Mouse (Mus musculus) intestine, embryonic 14.5 days (tissue): ENCODE measurements around the gene Mrpl22. TPM values are rescaled to one million over a fixed set of nuclear protein-coding genes. Genes with fewer than 3 reads are reported as not detected.
A peak's percentile ranks its signal among the peaks of the same experiment; 100 is the strongest.

Experiments used
- ATAC-seq: fragments of 200-750 bp; cut with Nextera tagmentation; replicated peaks from 2 replicates; pipeline ENCODE4 v1.8.0; 2017; ENCODE audit warnings: low read depth, moderate number of reproducible peaks, moderate TSS enrichment, moderate library complexity; ENCODE audit not compliant: low FRiP score, low TSS enrichment
- DNase-seq: peaks from one replicate; pipeline ENCODE4 v3.0.0-alpha.2; 2018; ENCODE audit warnings: low spot score
- H3K27ac ChIP-seq: fragments of 300-500 bp; sonication (generic); 2 replicates; pipeline ENCODE4 v1.5.1; 2014; ENCODE audit warnings: low read depth, mild to moderate bottlenecking, control low read depth
- H3K27me3 ChIP-seq: fragments of 300-500 bp; sonication (generic); replicated peaks from 2 replicates; pipeline ENCODE4 v1.6.1; 2014; ENCODE audit warnings: low read length, control low read depth; ENCODE audit not compliant: control insufficient read depth, insufficient read depth
- H3K36me3 ChIP-seq: fragments of 300-500 bp; sonication (generic); 2 replicates; pipeline ENCODE4 v1.6.1; 2014; ENCODE audit warnings: low read length, control low read depth; ENCODE audit not compliant: control insufficient read depth, insufficient read depth
- H3K4me1 ChIP-seq: fragments of 300-500 bp; sonication (generic); replicated peaks from 2 replicates; pipeline ENCODE4 v1.6.1; 2014; ENCODE audit warnings: low read length, control low read depth, mixed read lengths; ENCODE audit not compliant: control insufficient read depth, insufficient read depth
- H3K4me2 ChIP-seq: fragments of 300-500 bp; sonication (generic); 2 replicates; pipeline ENCODE4 v1.6.1; 2014; ENCODE audit warnings: low read length
- H3K4me3 ChIP-seq: fragments of 300-500 bp; sonication (generic); 2 replicates; pipeline ENCODE4 v1.5.1; 2014; ENCODE audit warnings: low read depth, low read length, control low read depth, mixed read lengths
- H3K9ac ChIP-seq: fragments of 300-500 bp; sonication (generic); 2 replicates; pipeline ENCODE4 v1.6.1; 2014; ENCODE audit warnings: mild to moderate bottlenecking, low read length
- H3K9me3 ChIP-seq: fragments of 300-500 bp; sonication (generic); 2 replicates; pipeline ENCODE4 v1.6.1; 2016; ENCODE audit warnings: low read length, control low read depth; ENCODE audit not compliant: control insufficient read depth
- WGBS: fragments of 180-500 bp; shearing (Covaris S2); extraction: QIAGEN DNeasy Blood & Tissue Kit; methylation state at CpG from one replicate; pipeline ENCODE4 v1.1.7; 2014; 5-methylcytosine and 5-hydroxymethylcytosine counted together
- polyA plus RNA-seq: library from polyadenylated mRNA; unstranded; fragments of >200 nt; fragmentation: Nextera tagmentation; extraction: Ambion mirVana; gene quantifications from 2 replicates; pipeline ENCODE4 v1.2.1, GENCODE M21; 2014

Gene Mrpl22
- polyA plus RNA-seq: 131 and 133 TPM in 2 replicates

DNA sequence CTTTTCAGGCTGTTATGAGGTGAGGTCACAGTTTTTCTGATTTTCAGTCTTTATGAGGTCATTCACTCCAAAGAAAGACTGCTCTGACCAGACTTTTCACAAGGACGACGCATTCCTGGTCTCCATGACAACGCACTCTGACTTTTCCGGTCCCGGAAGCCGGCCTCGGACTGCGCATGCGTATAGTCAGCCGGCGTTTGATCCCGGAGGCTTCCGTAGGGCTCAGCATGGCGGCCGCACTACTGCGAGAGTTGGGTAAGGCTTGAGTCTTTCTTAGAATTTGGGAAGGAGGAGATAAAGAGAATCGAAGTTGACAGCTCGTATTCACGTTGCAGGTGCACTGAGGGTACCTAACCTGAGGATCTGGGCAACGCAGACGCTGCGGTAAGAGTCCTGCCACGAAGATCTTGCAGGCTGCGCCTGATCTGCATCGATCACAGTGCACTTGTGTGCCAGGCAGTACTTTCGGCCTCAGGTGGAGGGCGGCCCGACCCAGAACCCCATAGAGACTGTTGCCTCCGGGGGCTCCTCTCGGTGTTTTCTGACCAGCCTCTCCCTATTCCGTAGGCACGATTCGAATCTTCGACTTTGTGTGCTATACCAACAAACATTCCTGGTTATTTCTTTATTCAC, at the start of gene Mrpl22:
Gene Mrpl22, plus strand, starts transcription at position 203 of the 633 bp plus-strand sequence.
- DNase-seq: peak; percentile 98
- peak within 1 kb of the TSS; percentile 89 for H3K4me2 ChIP-seq
- WGBS: 1% methylated on average over 34 of the region's 34 CpGs
- peak; percentile 82 for ATAC-seq
- peaks cover 18% of the 10 kb centered on the region for H3K4me1 ChIP-seq
- H3K4me3 ChIP-seq: peak within 1 kb of the TSS; percentile 57
- H3K27me3 ChIP-seq: no peaks in the 10 kb centered on the region
- H3K27ac ChIP-seq: 0 out of 2 replicates have a peak within 1 kb of the TSS, but pooled peaks have one; percentile 23
- no peaks in the 10 kb centered on the region for H3K9me3 ChIP-seq
- peak within 1 kb of the TSS; percentile 57 for H3K9ac ChIP-seq
- peaks cover 37% of the 10 kb centered on the region for H3K36me3 ChIP-seq

DNA sequence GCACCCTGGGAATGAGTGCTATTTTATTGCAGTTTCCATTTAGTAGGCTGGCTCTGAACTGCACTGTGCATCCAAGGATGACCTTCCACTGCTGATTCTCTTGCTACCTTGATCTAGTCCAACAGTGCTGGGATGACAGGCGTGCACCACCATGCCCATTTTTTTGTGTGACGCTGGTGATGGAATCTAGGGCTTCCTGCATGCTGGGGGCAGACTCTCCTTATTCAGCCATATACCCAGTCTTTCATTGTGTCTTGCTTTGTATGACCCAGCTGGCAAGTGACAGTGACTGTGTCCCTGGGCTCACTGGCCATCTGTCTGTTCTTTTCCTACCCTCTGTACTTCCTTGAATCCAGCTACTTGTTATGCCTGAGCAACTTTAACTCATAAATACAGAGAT, 47.8 kb upstream of the Mrpl22 start:
- H3K4me2 ChIP-seq: no peak overlapping the region
- no peak overlapping the region for H3K27ac ChIP-seq
- 93% methylated on average over 2 of the region's 2 CpGs for WGBS
- ATAC-seq (no peak), DNase-seq (no peak)
- H3K4me3 ChIP-seq: no peak overlapping the region
- H3K9ac ChIP-seq: no peak overlapping the region
- no peaks in the 10 kb centered on the region for H3K9me3 ChIP-seq
- peaks cover 94% of the 10 kb centered on the region for H3K36me3 ChIP-seq
- H3K4me1 ChIP-seq: no peaks in the 10 kb centered on the region
- H3K27me3 ChIP-seq: no peaks in the 10 kb centered on the region

DNA sequence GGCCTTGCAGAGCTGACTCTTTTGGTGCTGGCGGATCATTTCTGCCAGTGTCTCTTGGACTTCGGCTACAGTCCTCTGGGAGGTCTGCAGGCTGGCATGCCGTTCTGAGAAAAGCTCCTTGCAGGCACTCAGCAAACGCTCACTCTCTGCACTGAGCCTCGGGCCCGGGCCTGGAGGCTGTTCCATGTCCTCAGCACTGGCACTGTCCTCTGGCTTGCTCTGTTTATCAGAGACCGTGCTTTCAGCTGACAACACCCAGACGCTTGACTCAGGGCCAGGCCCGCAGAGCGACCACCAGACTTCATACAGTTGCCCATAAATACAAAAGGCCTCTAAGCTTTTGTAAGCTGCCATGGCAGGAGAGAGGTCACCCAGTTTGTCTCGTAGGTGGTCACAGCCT, 46.4 kb upstream of the Mrpl22 start:
- 72% methylated on average over 11 of the region's 11 CpGs for WGBS
- DNase-seq: no peak
- peaks cover 98% of the 10 kb centered on the region for H3K36me3 ChIP-seq

DNA sequence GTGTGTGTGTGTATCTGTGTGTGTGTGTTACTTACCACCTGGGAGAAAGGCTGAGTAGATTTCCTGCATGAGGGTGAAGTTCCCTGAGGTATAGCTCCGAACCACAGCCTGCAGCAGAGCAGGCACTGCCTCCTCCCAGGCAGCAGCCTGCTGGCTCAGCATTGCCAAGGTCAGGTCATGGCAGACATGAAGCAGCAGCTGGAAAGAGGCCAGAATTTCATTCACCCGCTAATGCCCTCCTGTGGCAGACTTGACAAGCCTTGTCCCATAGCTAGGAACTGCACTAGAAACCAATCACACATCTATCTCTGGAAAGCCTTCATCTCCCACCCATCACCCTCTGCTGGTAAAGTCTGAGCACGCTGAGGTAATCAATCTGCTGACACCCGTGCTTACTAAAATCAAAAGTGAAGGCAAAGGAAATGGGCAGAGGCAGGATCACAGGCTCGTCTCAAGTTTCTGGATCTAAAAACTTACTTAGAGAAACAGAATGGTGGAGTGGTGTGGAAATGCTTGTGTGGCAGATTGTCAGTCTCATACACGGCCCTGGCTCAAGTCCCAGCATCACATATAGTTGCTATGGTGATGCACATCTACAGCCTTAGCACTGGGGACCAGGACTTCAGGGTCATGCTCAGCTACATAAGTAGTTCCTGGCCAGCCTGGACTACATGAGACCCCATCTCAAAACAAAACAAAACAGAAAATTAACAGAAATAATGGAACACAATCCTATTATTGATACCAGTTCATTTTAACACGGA, 44.9 kb upstream of the Mrpl22 start:
- Histone ChIP-seq H3K4me1 (no peaks in the 10 kb centered on the region), H3K9ac (no peak overlapping the region), H3K9me3 (no peaks in the 10 kb centered on the region), H3K4me3 (no peak overlapping the region), H3K27ac (no peak overlapping the region), H3K27me3 (no peaks in the 10 kb centered on the region), H3K36me3 (peaks cover 93% of the 10 kb centered on the region), H3K4me2 (no peak overlapping the region)
- DNase-seq: no peak
- WGBS: 69% methylated on average over 7 of the region's 7 CpGs
- no peak for ATAC-seq

More for the DNA sequence above, 46.4 kb upstream of the Mrpl22 start:
- Histone ChIP-seq H3K4me1 (no peaks in the 10 kb centered on the region), H3K27ac (no peak overlapping the region), H3K9me3 (no peaks in the 10 kb centered on the region), H3K27me3 (no peaks in the 10 kb centered on the region), H3K9ac (no peak overlapping the region), H3K4me2 (no peak overlapping the region), H3K4me3 (no peak overlapping the region)
- ATAC-seq: no peak

- Histone ChIP-seq H3K36me3 (peaks cover 90% of the 10 kb centered on the region), H3K4me1 (no peaks in the 10 kb centered on the region), H3K27ac (no peak overlapping the region), H3K4me3 (no peak overlapping the region), H3K9ac (no peak overlapping the region), H3K9me3 (no peaks in the 10 kb centered on the region), H3K4me2 (no peak overlapping the region), H3K27me3 (no peaks in the 10 kb centered on the region)
- 60% methylated on average over 2 of the region's 2 CpGs for WGBS
- no peak for DNase-seq
- no peak for ATAC-seq
Measured at GRCm38 (mm10) chr11:58127544-58127943, 43.9 kb upstream of the Mrpl22 start.

DNA sequence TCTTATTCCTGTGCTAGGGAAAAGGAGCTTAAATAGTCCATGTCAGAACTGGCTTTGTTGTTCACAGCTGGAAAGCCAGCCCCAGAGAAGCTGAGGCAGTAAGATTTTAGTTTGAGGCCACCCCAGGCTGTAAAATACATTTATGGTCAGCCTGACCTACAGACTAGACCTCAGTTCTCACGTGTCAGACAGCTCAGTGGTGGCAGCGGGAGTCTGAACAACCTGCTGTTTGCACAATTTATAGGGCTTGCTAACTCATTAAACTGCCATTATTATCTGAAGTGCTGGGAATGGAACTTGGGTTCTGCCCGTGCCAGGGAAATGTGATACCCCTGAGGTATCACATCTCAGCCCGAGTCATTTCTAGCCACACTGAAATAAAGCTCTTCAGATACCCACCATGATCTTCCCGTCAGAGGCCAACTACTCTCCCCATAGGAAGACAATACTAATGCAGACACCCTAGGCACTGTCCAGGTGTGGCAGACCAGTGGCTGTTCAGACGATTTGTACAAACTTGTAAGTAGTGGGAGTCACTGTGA, 42.1 kb upstream of the Mrpl22 start:
- no peak overlapping the region for H3K4me3 ChIP-seq
- no peak overlapping the region for H3K9ac ChIP-seq
- H3K27me3 ChIP-seq: no peaks in the 10 kb centered on the region
- no peak overlapping the region for H3K4me2 ChIP-seq
- 68% methylated on average over 6 of the region's 6 CpGs for WGBS
- DNase-seq (no peak), ATAC-seq (no peak)
- H3K27ac ChIP-seq: no peak overlapping the region
- H3K4me1 ChIP-seq: no peaks in the 10 kb centered on the region
- peaks cover 88% of the 10 kb centered on the region for H3K36me3 ChIP-seq
- H3K9me3 ChIP-seq: no peaks in the 10 kb centered on the region

- DNase-seq (no peak), ATAC-seq (no peak)
- no peak overlapping the region for H3K4me3 ChIP-seq
- 95% methylated on average over 3 of the region's 3 CpGs for WGBS
- H3K4me1 ChIP-seq: no peaks in the 10 kb centered on the region
- H3K9me3 ChIP-seq: no peaks in the 10 kb centered on the region
- no peaks in the 10 kb centered on the region for H3K27me3 ChIP-seq
- H3K4me2 ChIP-seq: no peak overlapping the region
- no peak overlapping the region for H3K9ac ChIP-seq
- H3K27ac ChIP-seq: no peak overlapping the region
- peaks cover 88% of the 10 kb centered on the region for H3K36me3 ChIP-seq
Measured at GRCm38 (mm10) chr11:58132026-58132425, 39.4 kb upstream of the Mrpl22 start.

- Histone ChIP-seq H3K4me2 (no peak overlapping the region), H3K36me3 (peaks cover 88% of the 10 kb centered on the region), H3K4me3 (no peak overlapping the region), H3K27ac (no peak overlapping the region), H3K9ac (no peak overlapping the region), H3K27me3 (no peaks in the 10 kb centered on the region), H3K9me3 (no peaks in the 10 kb centered on the region), H3K4me1 (no peaks in the 10 kb centered on the region)
- DNase-seq (no peak), ATAC-seq (no peak)
Measured at GRCm38 (mm10) chr11:58134869-58135268, 36.6 kb upstream of the Mrpl22 start.
